Mouse (Mus musculus) stomach, postnatal 0 days (tissue): ENCODE data around the gene Olfr1247. TPM values are rescaled to one million over a fixed set of nuclear protein-coding genes. Genes with fewer than 3 reads are reported as not detected.
"Not testable (repeated sequence)": the region's sequence is repeated elsewhere in the genome, so short reads cannot be mapped to it uniquely, and the experiment has no call there.

Source experiments
- ATAC-seq: fragments of 200-750 bp; cut with Nextera tagmentation; 2 replicates; pipeline ENCODE4 v1.8.0; 2017; ENCODE audit not compliant: low FRiP score, low TSS enrichment
- DNase-seq: peaks from one replicate; pipeline ENCODE4 v3.0.0-alpha.2; 2016; ENCODE audit warnings: low spot score
- H3K27ac ChIP-seq: fragments of 300-500 bp; sonication (generic); replicated peaks from 2 replicates; pipeline ENCODE4 v1.5.1; 2014; ENCODE audit warnings: mild to moderate bottlenecking, control low read depth
- H3K27me3 ChIP-seq: fragments of 300-500 bp; sonication (generic); 2 replicates; pipeline ENCODE4 v1.6.1; 2014; ENCODE audit warnings: low read length; ENCODE audit not compliant: control insufficient read depth, insufficient read depth
- H3K36me3 ChIP-seq: fragments of 300-500 bp; sonication (generic); 2 replicates; pipeline ENCODE4 v1.6.1; 2014; ENCODE audit warnings: low read length, mixed read lengths; ENCODE audit not compliant: control insufficient read depth, insufficient read depth
- H3K4me1 ChIP-seq: fragments of 300-500 bp; sonication (generic); replicated peaks from 2 replicates; pipeline ENCODE4 v1.6.1; 2014; ENCODE audit warnings: antibody characterized with exemption; ENCODE audit not compliant: control insufficient read depth, insufficient read depth
- H3K4me2 ChIP-seq: fragments of 300-500 bp; sonication (generic); replicated peaks from 2 replicates; pipeline ENCODE4 v1.6.1; 2014; ENCODE audit warnings: low read depth, mild to moderate bottlenecking, control low read depth, moderate library complexity
- H3K4me3 ChIP-seq: fragments of 300-500 bp; sonication (generic); 2 replicates; pipeline ENCODE4 v1.5.1; 2014; ENCODE audit warnings: low read depth, low read length, control low read depth
- H3K9ac ChIP-seq: fragments of 300-500 bp; sonication (generic); 2 replicates; pipeline ENCODE4 v1.6.1; 2014; ENCODE audit warnings: mild to moderate bottlenecking, low read length, control low read depth, mixed read lengths
- H3K9me3 ChIP-seq: fragments of 300-500 bp; sonication (generic); 2 replicates; pipeline ENCODE4 v1.6.1; 2016; ENCODE audit warnings: low read length; ENCODE audit not compliant: control insufficient read depth
- CTCF ChIP-seq: IDR thresholded peaks from 2 replicates; pipeline ENCODE4 v1.5.1; 2016; ENCODE audit warnings: antibody characterized with exemption, low read depth, mild to moderate bottlenecking, moderate library complexity
- EP300 ChIP-seq: optimal IDR thresholded peaks from 2 replicates; pipeline ENCODE3; 2016; ENCODE audit warnings: antibody characterized with exemption
- WGBS: fragments of 180-500 bp; shearing (Covaris S2); extraction: QIAGEN DNeasy Blood & Tissue Kit; methylation state at CpG from one replicate; pipeline ENCODE4 v1.1.7; 2014; 5-methylcytosine and 5-hydroxymethylcytosine counted together
- polyA plus RNA-seq: library from polyadenylated mRNA; unstranded; fragments of >200 nt; fragmentation: Nextera tagmentation; extraction: Ambion mirVana; gene quantifications from 2 replicates; pipeline ENCODE4 v1.2.1, GENCODE M21; 2015

Olfr1247 gene
- 0.01 TPM in 1 of 2 replicates, not detected in the other for polyA plus RNA-seq

DNA sequence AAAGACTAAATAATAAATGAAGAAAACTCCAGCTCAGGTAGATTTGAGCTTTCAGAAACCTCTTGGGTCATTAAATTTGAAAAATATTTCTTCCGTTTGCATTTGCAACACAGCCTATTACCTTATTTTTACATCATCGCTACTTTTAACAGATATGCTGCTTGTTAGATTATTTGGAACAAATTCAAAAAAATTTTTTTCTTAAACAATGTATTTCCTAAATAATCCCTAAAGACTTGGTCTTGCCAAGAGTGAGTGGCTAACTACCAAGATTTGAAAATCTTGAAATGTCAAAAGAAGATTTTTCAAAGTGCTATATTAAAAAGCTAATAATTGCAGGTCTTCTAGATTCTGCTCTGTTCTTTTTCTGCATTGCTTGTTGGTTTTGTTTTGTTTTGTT is at the start of gene Olfr1247:
Gene Olfr1247 (minus strand): TSS at position 101 of the 400 bp plus-strand sequence.
- no peak for TF ChIP-seq CTCF
- TF ChIP-seq EP300 = no peak
- no peak within 1 kb of the TSS for H3K27ac ChIP-seq
- WGBS = 84% methylated on average over 2 of the region's 2 CpGs

GRCm38 (mm10) chr2:89661367-89661766 is 47.4 kb upstream of the Olfr1247 start, which contains the start of gene Olfr1250:
TSS of gene Olfr1250 (minus strand) at chr2:89661467.
- H3K36me3 ChIP-seq = no peaks in the 10 kb centered on the region
- no peaks in the 10 kb centered on the region for H3K9me3 ChIP-seq
- H3K27me3 ChIP-seq = no peaks in the 10 kb centered on the region
- no peak for DNase-seq
- no peak within 1 kb of the TSS for H3K4me2 ChIP-seq
- H3K4me3 ChIP-seq = no peak within 1 kb of the TSS
- ATAC-seq = no peak
- no peaks in the 10 kb centered on the region for H3K4me1 ChIP-seq
- H3K9ac ChIP-seq = no peak within 1 kb of the TSS
- no peak within 1 kb of the TSS for H3K27ac ChIP-seq
- TF ChIP-seq EP300 (no peak), CTCF (no peak)

More for the DNA sequence above, at the start of gene Olfr1247:
- no peak within 1 kb of the TSS for H3K4me2 ChIP-seq
- DNase-seq (no peak), ATAC-seq (no peak)
- H3K27me3 ChIP-seq = no peaks in the 10 kb centered on the region
- H3K9me3 ChIP-seq = no peaks in the 10 kb centered on the region
- H3K36me3 ChIP-seq = no peaks in the 10 kb centered on the region
- H3K4me1 ChIP-seq = no peaks in the 10 kb centered on the region
- H3K4me3 ChIP-seq = no peak within 1 kb of the TSS
- no peak within 1 kb of the TSS for H3K9ac ChIP-seq

DNA sequence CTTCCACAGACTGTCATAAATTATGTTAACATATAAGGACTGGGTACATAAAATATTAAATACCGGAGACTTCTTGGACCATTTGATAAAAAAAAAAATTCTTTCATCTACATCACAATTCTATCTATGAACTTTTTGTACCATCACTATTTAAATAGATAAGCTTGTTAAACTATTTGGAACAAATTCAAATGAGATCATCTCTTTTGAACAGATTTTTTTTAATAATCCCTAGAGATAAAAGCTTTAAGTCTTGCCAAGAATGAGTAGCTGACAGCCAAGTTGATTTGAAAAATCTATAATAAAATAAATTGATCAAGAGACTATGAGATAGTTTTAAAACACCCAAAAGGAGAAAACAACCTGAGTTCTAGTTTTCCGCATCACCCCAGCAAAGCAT is 21.0 kb upstream of the Olfr1247 start, which contains the start of gene Olfr1249:
Gene Olfr1249 (minus strand): TSS at position 101 of the 400 bp plus-strand sequence.
- ATAC-seq (no peak), DNase-seq (no peak)
- H3K4me2 ChIP-seq = no peak within 1 kb of the TSS
- TF ChIP-seq CTCF = no peak
- no peak for TF ChIP-seq EP300
- WGBS = 85% methylated on average over 2 of the region's 2 CpGs
- H3K27me3 ChIP-seq = no peaks in the 10 kb centered on the region
- no peak within 1 kb of the TSS for H3K9ac ChIP-seq
- H3K4me1 ChIP-seq = no peaks in the 10 kb centered on the region
- H3K4me3 ChIP-seq = no peak within 1 kb of the TSS
- H3K36me3 ChIP-seq = no peaks in the 10 kb centered on the region
- no peaks in the 10 kb centered on the region for H3K9me3 ChIP-seq
- H3K27ac ChIP-seq = no peak within 1 kb of the TSS

GRCm38 (mm10) chr2:89618145-89618544 is 4.2 kb upstream of the Olfr1247 start, which contains the start of gene Olfr1248:
TSS of gene Olfr1248 (minus strand) at chr2:89618245.
- H3K4me3 ChIP-seq, H3K27ac ChIP-seq, H3K9ac ChIP-seq, H3K27me3 ChIP-seq, DNase-seq, H3K36me3 ChIP-seq, H3K4me2 ChIP-seq, H3K9me3 ChIP-seq, H3K4me1 ChIP-seq, ATAC-seq: not testable (repeated sequence)
- 93% methylated on average over 1 of the region's 1 CpGs for whole genome bisulfite sequencing

DNA sequence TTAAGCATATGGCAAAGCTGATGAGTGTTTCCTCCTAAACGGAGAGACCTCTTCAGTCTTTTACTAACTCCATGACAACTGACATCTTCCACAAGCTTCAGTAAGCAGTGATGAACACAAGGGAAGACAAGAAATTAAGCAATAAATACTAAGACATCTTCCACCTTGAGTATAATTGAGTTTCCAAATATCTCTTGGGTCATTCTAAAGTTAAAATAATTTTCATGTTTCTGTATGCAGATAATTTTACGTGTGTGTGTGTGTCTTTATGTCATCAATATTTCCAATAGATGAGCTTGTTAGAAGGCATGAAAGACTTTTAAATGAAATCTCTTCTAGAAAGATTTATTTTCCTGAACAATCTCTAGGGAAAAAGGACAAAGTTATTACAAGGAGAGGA is 20.9 kb downstream of the Olfr1247 start, which contains the start of gene Olfr1246:
Gene Olfr1246 (minus strand): TSS at position 101 of the 400 bp plus-strand sequence.
- Histone ChIP-seq H3K27ac (no peak within 1 kb of the TSS), H3K9ac (no peak within 1 kb of the TSS), H3K4me3 (no peak within 1 kb of the TSS), H3K9me3 (no peaks in the 10 kb centered on the region), H3K4me2 (no peak within 1 kb of the TSS), H3K27me3 (no peaks in the 10 kb centered on the region), H3K4me1 (no peaks in the 10 kb centered on the region), H3K36me3 (no peaks in the 10 kb centered on the region)
- WGBS = 65% methylated on average over 2 of the region's 2 CpGs
- ATAC-seq = no peak
- no peak for DNase-seq
- TF ChIP-seq EP300 = no peak
- no peak for TF ChIP-seq CTCF

GRCm38 (mm10) chr2:89578347-89578746 is 35.6 kb downstream of the Olfr1247 start, which contains the start of gene Olfr1245:
TSS of gene Olfr1245 (minus strand) at chr2:89578447.
- H3K27me3 ChIP-seq = no peaks in the 10 kb centered on the region
- ATAC-seq (no peak), DNase-seq (no peak)
- H3K9ac ChIP-seq = no peak within 1 kb of the TSS
- 86% methylated on average over 1 of the region's 1 CpGs for WGBS
- TF ChIP-seq CTCF (no peak), EP300 (no peak)
- no peak within 1 kb of the TSS for H3K4me2 ChIP-seq
- H3K36me3 ChIP-seq = no peaks in the 10 kb centered on the region
- no peaks in the 10 kb centered on the region for H3K4me1 ChIP-seq
- H3K9me3 ChIP-seq = no peaks in the 10 kb centered on the region
- no peak within 1 kb of the TSS for H3K4me3 ChIP-seq
- H3K27ac ChIP-seq = no peak within 1 kb of the TSS

- not testable (repeated sequence) for ATAC-seq, H3K27ac ChIP-seq
- 67% methylated on average over 2 of the region's 2 CpGs for WGBS
These were observed 51.2 kb downstream of the Olfr1247 start for GRCm38 (mm10) chr2:89562706-89563105.

More at GRCm38 (mm10) chr2:89562706-89563105, 51.2 kb downstream of the Olfr1247 start:
- not testable (repeated sequence) for H3K36me3 ChIP-seq, H3K9ac ChIP-seq, DNase-seq, H3K4me3 ChIP-seq, H3K27me3 ChIP-seq, H3K4me2 ChIP-seq, H3K9me3 ChIP-seq, H3K4me1 ChIP-seq
